Mouse (Mus musculus) mouse embryonic stem cell (cell line): ENCODE data around the gene Dcaf6.

ENCODE experiments used
- in situ Hi-C, 2 experiments: fragments of 300-500 bp; cut with MboI; formaldehyde crosslinking; loops; 1 replicate in 1 of 2; 3 replicates in 1 of 2; pipeline ENCODE4 v1.14.3; 2019 to 2020; ENCODE audit warnings: low sequenced_read_pairs in 2 of 2, low pct_unique_long_range_greater_than_20kb in 1 of 2, mixed read lengths in 1 of 2; ENCODE audit not compliant: unreplicated experiment in 1 of 2

Dcaf6 gene

DNA sequence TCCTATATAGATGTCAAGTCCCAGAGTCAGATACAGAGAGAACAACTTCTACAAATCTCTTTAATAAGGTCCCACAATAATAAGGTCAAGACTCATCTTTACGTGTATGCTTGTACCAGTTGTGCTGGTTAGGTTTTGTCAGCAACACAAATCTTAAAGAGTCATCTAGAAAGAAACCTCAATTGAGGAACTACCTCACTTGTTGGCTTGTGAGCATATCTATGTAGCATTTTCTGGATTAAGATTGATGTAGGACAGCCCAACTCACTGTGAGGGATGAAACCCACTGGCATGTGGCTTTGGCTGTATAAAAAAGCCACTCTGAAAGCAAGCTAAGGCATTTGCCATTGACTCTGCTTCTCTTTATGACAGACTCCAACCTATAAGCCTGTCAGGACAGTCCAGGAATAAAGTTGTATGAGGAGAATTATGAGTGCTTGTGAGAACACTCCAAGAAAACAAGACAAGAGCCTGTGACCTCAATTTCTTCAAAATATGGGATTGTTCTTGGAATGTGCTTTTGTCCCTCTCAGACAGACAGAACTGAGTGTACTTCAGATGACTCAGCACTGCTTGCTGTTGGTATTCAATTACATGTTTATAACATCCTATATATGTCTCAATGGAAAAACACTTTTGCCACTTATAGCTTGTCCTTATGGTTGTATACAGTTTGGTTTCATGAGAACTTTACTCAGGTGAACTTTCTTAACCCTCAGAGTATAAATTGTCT lies 21.8 kb downstream of the Dcaf6 start:
- in situ Hi-C loops, result no loop called here

DNA sequence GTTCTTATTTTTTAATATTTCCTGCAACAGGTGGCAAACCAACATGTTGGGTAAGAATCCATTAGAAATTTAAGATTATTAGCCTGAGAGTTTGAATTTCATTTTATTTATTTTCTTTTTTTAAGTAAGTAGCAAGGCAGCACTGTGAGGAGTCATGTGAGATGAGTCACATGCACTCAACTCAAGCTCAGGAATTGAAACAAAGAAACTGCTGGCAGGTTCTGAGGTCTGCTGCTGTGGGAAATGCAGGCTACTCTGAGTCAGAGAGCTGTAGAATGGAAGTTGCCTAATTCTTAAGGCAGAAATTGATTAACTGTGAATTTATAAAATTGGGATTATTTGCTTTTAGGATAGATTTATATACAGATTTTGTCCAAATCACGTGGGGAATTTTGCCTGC lies 27.4 kb downstream of the Dcaf6 start:
- in situ Hi-C loops, result no loop called here

DNA sequence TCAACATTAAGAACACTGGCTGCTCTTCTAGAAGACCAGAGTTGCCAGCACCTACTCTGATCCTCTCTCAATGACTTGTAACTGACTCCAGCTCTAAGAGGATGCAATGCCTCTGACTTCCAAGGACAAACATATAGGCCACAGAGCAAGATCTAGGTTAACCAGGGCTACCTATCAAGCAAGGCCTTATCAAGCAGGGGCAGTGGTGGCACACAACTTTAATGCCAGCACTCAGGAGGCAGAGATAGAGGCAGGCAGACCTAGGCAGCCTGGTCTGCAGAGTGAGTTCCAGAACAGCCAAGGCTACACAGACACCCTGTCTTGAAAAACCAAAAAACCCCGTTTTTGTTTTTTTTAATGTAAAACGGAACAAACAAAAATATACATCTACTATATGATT lies 34.0 kb downstream of the Dcaf6 start:
- in situ Hi-C loops, result no loop called here

DNA sequence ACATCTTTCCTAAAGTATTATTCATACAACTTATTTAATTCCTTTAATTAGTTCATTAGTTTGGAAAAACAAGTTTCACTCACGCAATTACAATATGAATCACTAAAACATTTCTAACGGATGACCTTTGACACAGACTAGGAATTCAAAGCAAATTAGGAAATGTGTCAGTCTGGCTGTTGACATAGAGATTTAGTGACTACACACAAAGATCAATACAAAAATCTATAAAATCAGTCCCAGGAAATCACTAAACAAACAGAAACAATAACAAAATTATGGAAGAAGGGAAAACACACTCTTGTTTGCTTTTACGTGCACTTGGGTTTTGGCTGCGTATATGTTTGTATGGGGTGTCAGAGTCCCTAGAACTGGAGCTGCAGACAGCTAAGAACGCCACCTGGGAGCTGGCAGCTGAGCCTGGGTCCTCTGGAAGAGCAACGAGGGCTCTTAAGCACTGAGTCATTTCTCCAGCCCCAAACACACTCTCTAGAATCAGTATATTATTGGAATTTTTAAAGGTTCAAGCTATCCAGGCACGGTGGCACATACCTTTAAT lies 38.8 kb downstream of the Dcaf6 start:
- in situ Hi-C loops, result no loop called here

DNA sequence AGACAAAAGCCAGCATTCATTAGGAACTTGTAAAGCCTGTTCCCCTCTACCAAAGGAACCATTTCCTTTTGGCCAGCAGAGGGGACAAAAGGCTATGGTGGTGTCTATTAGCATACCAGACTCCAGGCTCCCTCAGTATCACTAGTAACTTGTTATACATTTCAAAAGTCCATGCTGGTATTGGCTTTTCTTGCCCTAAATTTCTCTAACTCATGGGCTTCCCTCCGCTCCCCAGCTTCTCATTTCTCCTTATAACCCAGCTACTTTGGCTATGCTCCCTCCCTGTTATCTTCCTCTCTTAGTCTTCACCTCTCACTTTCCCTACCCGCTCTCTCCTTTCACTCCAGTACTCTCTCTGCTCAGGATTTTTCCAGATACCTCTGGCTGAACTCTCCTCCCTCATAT lies 63.9 kb downstream of the Dcaf6 start:
- in situ Hi-C loops, result no loop called here

DNA sequence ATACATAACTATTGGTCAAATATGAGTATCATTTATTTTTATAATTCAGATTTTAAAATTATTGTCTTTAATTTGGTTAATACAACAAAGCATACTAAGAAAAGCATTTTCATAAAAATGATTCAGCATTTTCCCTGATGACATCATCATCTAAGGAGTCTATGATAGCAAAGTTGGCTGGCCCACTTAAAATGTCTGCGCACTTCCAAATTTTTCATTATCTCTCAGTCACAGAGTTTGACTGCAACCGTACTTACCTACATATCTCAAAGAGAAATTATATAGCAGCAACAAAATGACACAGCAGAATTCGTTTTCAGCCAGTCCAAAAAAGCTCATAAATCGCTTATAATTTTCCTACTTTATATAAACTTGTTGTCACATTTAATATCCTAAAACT lies 64.3 kb downstream of the Dcaf6 start:
- in situ Hi-C loops, result no loop called here

DNA sequence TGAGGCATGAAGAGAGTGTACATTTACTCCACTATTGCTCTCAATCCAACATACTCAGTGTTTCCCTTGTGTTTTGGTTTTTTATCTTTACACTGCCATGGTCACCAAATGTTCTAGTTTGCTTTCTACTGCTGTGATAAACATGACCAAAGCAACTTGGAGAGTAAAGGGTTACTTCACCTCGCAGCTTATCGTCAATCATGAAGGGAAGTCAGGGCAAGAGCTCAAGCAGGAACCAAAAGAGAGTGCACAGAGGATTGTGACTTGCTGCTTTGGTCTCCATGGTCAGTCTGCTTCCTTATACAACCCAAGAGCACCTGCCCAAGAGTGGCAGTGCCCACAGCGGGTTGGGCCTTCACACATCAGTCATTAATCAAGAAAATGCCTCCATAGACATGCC lies 65.4 kb downstream of the Dcaf6 start:
- in situ Hi-C loops, result no loop called here

DNA sequence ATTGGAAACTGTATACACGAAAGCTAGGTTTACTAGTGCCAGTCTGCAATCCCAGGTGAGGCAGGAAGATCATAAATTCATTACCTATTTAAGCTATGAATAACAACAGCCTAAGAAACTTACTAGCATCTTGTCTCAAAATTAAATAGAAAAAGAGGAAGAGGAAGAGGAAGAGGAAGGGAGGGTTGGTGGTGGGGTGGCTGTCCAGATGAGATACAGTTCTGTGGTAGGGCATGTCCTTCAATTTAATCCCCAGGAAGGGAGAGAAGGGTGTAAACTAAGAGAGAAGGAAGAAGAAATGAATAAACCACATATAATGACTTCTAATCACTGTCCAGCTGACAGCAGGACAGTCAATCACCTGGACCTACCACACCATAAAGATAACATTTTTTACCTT lies 67.2 kb downstream of the Dcaf6 start:
- in situ Hi-C loops, result no loop called here

DNA sequence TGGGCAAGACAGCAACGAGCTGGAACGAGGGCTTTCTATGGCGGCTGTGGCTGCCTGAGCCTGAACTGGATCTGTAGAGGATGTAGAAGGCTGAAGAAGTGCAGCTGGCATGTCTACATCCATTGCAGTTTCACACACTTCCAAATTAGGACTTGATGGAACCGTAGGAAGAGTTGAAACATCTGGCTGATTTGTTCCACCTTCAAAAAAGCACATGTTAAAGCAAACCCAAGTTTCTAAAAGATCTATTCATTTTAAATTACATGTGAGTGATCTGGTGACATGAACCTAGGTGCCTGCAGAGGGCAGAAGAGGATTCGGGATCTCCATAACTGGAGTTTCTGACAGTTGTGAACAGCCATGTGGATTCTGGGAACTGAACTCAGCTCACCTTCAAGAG lies 71.6 kb downstream of the Dcaf6 start:
- in situ Hi-C loops, result no loop called here

DNA sequence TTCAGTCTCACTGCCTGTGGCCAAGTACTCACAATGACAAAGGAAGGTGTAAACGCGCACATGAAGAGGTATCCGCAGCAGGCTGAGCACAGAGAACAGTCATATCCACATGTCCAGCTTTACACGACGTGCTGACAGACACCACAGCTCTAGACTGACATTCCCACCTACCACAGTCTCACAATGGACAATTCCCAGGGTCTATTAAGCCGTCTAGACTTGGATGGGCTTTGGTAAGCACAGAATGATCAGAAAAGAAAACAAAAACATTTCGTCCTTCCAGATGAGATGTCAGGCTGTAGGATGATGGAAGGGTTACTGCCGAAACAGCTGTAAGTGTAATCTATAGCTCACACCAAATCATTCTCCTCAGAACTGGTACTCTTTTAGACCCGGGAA lies 73.8 kb downstream of the Dcaf6 start:
- in situ Hi-C loops, result no loop called here

DNA sequence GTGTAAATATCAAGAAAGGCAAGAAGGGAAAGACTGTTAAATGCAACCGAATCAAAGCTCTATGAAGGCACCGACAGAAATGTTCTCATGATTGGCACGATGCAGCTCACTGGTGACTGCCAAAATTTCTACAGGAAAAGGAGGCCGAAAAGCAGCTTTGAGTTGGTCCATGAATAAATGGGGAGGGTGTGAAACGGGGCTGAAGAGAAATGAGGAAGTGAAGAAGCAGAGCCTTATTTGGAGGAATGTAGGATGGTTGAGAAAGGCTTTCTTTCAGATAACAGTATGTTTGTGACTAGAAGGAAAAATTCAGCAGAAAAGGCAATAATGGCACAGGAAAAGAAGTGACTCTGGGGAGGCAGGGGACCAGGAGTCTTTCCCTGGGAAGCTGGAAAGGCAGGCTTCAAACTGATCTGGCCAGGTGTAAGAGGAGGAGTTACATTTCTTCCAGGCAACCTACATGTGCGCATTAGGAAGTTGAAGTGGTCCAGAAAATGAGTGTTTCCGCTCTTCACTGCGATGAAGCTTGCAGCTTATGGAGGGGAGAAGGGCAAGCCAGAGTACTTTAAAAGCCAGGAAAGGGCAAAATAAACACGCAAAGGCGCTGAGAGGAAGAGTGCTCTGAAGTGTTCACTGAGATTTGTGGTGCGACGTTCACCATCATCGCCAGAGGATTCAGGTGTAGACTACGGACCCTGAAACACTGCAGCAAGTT lies 74.3 kb downstream of the Dcaf6 start:
- in situ Hi-C loops, result no loop called here

DNA sequence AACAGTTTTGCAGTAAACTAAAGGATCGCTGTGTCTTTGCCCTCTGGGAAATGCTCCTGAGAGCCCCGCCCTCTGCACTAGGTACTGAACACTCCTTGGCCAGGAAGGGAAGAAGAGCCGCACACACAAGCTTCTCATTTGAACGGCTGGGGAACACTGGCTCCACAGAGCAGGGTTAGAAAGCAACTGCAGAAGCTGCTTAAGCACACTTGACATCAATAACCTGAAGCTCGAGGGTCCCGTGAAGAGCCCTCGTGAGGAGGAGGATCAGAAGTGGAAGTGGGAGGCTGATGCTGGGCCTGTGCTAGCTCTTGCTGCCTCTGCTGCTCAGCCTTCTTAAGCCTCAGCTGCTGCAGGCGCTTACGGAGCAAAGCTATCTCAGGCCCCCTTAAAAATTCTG lies 86.4 kb downstream of the Dcaf6 start:
- in situ Hi-C loops, result no loop called here

DNA sequence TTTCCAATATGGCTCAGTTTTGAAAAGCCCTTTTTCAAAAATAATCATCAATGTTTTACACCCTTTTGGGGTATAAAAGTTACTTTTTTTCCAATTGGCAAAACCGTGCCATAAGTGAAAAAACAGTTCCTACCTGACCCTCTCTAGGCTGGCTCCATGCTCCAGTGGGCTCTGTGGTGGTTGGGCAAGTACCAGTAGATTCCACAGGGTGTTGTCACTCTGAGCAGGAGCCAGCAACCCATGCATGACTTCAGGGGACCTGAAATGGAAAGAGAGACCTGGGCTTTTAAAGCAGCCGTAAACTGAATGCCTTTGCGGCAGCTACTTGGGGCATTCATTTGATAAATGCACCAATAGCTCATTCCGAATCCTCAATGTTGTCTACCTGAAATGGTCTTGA lies 89.3 kb downstream of the Dcaf6 start:
- in situ Hi-C loops, result no loop called here

DNA sequence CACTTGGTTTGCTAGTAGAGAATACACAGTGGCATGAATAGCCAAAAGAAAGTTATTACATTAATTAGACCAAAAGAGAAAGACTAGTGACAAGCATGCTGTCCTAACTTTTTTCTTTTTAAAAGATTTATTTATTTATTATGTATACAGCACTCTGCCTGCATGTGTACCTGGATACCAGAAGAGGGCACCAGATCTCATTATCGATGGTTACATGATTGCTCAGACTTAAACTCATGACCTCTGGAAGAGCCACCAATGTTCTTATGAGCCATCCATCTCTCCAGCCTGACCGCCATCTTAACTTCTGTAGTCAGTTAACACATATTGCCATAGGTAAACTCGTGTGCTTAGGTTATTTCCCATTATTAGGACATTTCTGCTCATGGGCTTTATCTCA lies 95.2 kb downstream of the Dcaf6 start:
- in situ Hi-C loops, result no loop called here

DNA sequence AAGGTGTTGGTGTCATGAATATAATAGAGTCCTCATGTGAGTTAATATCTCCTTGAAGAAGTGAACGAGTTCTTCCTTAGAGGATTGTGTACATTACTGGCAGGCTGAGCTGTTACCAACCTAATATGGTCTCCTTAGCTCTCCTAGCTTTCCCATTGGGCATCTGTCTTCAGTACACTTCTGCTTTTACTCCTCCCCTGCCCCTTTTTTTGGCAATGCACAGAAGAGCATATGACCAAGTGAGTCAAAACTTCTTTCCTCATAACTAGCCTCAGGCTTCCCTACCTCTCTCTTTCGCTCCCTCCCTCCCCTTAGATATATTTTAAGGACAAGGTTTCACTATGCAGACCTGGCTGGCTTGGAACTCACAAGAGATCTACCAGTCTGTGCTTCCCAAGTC lies 97.0 kb downstream of the Dcaf6 start:
- in situ Hi-C loops, result no loop called here

DNA sequence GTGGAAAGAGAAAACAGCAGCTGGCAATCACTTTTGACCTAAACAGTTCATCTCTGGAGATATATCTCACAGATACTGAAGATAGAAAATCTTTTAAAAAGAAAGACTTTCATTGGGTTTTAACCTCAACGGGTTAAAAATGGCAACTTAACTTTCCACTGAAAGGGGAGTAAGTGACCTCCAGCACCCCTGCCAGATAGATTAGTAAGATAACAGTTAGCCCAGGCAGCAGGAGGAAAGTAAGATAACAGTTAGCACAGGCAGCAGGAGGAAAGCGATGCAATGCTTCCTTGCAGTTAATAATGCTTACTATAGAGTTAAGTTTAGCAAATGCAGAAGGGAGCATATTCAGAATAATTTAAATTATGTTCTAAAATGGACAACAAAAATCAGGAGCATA lies 103.9 kb downstream of the Dcaf6 start:
- in situ Hi-C loops, result no loop called here

DNA sequence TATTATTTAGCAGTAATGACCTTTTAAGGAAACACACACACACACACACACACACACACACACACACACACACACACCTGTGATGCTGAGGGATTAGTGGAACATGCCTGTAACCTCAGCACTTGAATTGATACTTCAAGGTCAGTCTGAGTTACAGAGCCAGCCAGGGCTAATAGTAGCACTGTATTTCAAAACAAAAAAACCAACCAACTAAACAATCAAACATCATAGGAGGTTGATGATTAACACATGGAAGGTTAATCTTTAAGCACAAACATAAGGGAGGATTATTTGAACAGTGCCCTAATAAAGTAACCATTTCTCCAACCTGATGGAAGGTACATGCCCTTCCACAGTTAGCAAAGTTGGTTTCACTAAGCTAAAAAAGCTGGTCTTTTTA lies 111.6 kb downstream of the Dcaf6 start:
- in situ Hi-C loops, result no loop called here

DNA sequence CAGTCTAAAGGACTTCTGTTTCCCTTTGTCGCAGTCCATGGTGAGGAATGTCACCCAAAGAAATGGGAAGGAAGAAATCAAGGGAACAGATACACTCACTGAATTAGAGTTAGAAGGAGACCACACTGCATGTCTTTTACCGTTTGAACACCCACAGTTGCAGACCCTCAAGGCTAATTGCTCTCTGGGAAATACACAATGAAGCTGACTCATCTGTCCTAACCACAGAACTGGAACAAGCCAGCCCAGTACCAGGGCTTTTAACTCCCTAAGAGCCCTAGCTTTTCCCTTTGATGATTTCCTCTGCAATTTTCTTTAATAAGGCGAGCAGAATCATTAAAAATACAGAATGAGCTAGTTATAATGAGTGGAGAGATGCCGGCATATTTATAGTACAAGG lies 115.8 kb downstream of the Dcaf6 start:
- in situ Hi-C loops, result no loop called here

DNA sequence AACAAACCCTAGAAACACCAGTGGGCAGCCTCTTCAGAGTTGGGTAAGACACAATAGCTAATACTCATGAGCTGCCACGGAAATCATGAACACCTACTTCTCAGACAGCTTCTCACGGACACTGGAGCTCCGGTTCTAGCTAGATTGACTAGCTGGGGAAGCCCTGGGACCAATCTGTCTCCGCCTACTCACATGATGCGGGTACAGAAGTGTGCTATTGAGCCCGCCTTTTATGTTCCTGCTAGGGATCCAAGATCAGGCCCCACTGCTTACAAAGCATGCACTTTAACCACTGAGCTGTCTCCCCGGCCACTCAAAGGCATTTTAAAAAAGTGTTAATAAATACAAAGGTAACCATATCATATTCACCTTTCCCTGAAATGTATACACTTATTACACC lies 118.1 kb downstream of the Dcaf6 start:
- in situ Hi-C loops, result no loop called here

DNA sequence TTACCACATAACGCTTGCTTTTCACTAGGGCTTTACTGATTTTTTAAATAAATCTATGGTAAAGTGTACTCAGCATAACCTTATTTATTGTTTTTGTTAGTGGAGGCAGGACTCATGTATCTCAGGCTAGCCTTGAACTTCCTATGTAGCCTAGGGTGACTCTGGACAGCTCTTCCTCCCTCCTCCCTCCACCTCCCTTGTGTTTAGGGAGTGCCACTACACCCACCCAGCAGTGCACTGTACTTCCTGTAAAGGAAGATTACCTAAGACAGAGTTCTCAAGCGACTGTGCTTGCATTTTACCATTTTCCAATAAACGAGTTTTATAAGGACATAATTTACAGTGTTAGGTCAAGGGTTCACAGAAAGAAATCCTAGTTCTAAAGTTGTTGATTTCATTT lies 127.5 kb downstream of the Dcaf6 start:
- in situ Hi-C loops, result no loop called here
